In the genomic region with DNA sequence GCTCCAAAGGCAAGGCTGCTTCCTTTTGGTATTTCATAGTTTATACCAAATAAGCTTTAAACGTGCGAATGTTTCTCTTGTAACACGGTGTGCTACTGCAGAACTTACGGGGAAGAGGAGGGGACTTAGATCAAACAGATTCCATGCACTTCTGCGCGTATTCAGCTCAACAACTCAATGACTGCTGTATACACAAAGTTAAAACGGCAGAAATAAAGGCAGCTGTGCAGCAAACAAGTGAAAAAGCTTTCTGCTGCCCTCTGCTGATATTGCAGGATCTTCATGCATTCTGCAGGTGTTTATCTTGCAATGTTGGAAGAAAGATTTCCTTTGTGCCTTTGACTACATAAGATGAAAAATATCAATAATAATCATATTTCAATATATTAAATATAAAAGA, we compare ENCODE assay signal across 12 mouse cellular contexts.
DNase-seq lines count a peak whose midpoint lies in the region; ATAC-seq lines count a peak whose summit lies in the region.
"Had no signal": no experiment of that assay in that cellular context is flagged by ENCODE, and none has a peak within 500 bp of the region (broad histone marks: within the 10 kb centered on the region; RNA-seq: fewer than 3 reads in every experiment).

No protein-coding gene starts in this region.

- no peak overlapping the region for H3K4me3 ChIP-seq in embryonic facial prominence, embryonic 14.5 days (ENCODE audit: low read depth, low read length)
- H3K4me3 ChIP-seq: myocyte had no signal

- no peak for ATAC-seq in embryonic facial prominence, embryonic 14.5 days (ENCODE audit: low read depth)

- H3K27ac ChIP-seq in embryonic facial prominence, embryonic 14.5 days (replicated peaks; ENCODE audit: low read depth, low read length) = no peak overlapping the region

- WGBS in embryonic facial prominence, embryonic 14.5 days = 34% methylated on average over 7 of the region's 7 CpGs

- DNase-seq in cerebellum, postnatal 10 days = peak; percentile 10 to 13
- no peak for DNase-seq in cerebellum, postnatal 4 days (ENCODE audit: low spot score in 2 of 2)
- peak; percentile 26 for DNase-seq in left cerebral cortex, adult 11 months (ENCODE audit: low spot score)
- no peak for DNase-seq in left cerebral cortex, postnatal 4 days
- peak; percentile 42 for DNase-seq in embryonic facial prominence, embryonic 14.5 days (ENCODE audit: low spot score)
- peak; percentile 37 for DNase-seq in retina, embryonic 14.5 days (ENCODE audit: low spot score)
- no peak for DNase-seq in heart, adult 18-20 months
- no peak for DNase-seq in Muller cell, postnatal 12 days (ENCODE audit: inconsistent ontology term)
- DNase-seq: cerebellum, adult 11 months; lung, adult 2 months; spleen, adult 18-20 months had no signal

- no peak overlapping the region for H3K4me2 ChIP-seq in embryonic facial prominence, embryonic 14.5 days (ENCODE audit: low read depth, low read length)

- H3K4me1 ChIP-seq in embryonic facial prominence, embryonic 14.5 days (ENCODE audit: control insufficient read depth, insufficient read depth, low read length) = no peaks in the 10 kb centered on the region

- intact Hi-C loops in left cerebral cortex, postnatal 4 days (cut with DNase I) = loop anchor here (10.0 kb wide), 1 partner anchor 253 kb away; no protein-coding TSS in a partner anchor

- no peak overlapping the region for H3K9ac ChIP-seq in embryonic facial prominence, embryonic 14.5 days (ENCODE audit: low read depth, low read length)

- no peaks in the 10 kb centered on the region for H3K27me3 ChIP-seq in embryonic facial prominence, embryonic 14.5 days (replicated peaks; ENCODE audit: control insufficient read depth, insufficient read depth, low read length)

- no peaks in the 10 kb centered on the region for H3K9me3 ChIP-seq in embryonic facial prominence, embryonic 14.5 days (ENCODE audit: control insufficient read depth, low read length)

- H3K36me3 ChIP-seq in embryonic facial prominence, embryonic 14.5 days (ENCODE audit: control insufficient read depth, insufficient read depth, low read length) = no peaks in the 10 kb centered on the region

Comparison
In these comparisons a context has a peak if more than half of its experiments do, and no peak if none do; other contexts are left out.
1. DNase-seq: peak in cerebellum, postnatal 10 days (2 of 2), left cerebral cortex, adult 11 months (single experiment), embryonic facial prominence, embryonic 14.5 days (single experiment) and retina, embryonic 14.5 days (single experiment); none in cerebellum, postnatal 4 days (0 of 2), left cerebral cortex, postnatal 4 days (single experiment), heart, adult 18-20 months (0 of 2) and Muller cell, postnatal 12 days (single experiment).